Mouse (Mus musculus) gastrocnemius, postnatal 36 days (tissue): ENCODE data around the gene Slc7a6os. TPM values are rescaled to one million over a fixed set of nuclear protein-coding genes. Genes with fewer than 3 reads are reported as not detected.
A peak's percentile ranks its signal among the peaks of the same experiment; 100 is the strongest.

Source experiments
- DNase-seq, 2 experiments: peaks; one replicate each; pipeline ENCODE4 v3.0.0; 2022
- intact Hi-C: fragments of 180-260 bp; cut with DNase I; formaldehyde crosslinking; loops from one replicate; pipeline ENCODE4 v1.15.1; 2025
- total RNA-seq, 2 experiments: library from RNA; stranded (reverse); gene quantifications; 2 replicates each; pipeline ENCODE4 v1.2.3; 2021

Slc7a6os gene
- total RNA-seq, 2 experiments from 2014 or later = 7.2 to 8.1 TPM

- peak; percentile 48 to 53 for DNase-seq
- intact Hi-C loops = no loop called here
Measured at GRCm38 (mm10) chr8:106185628-106186270, 25.0 kb downstream of the Slc7a6os start.

GRCm38 (mm10) chr8:106178428-106178827 lies 32.3 kb downstream of the Slc7a6os start:
- DNase-seq = no peak
- intact Hi-C loops = no loop called here

- intact Hi-C loops = no loop called here
- DNase-seq = no peak
Measured at GRCm38 (mm10) chr8:106177594-106177993, 33.1 kb downstream of the Slc7a6os start.

GRCm38 (mm10) chr8:106176891-106177290 lies 33.8 kb downstream of the Slc7a6os start:
- DNase-seq = no peak
- intact Hi-C loops = no loop called here

- DNase-seq = no peak
- intact Hi-C loops = no loop called here
Measured at GRCm38 (mm10) chr8:106173566-106173965, 37.2 kb downstream of the Slc7a6os start.

GRCm38 (mm10) chr8:106169934-106170480 lies 40.7 kb downstream of the Slc7a6os start:
- intact Hi-C loops = loop anchor here (5.0 kb wide), 1 partner anchor 32 kb away; no protein-coding TSS in a partner anchor
- no peak for DNase-seq

GRCm38 (mm10) chr8:106169017-106169933 lies 41.5 kb downstream of the Slc7a6os start:
- intact Hi-C loops = loop anchor here (5.0 kb wide), 1 partner anchor 33 kb away; no protein-coding TSS in a partner anchor
- DNase-seq = peak in 1 of 2 experiments; percentile 23

GRCm38 (mm10) chr8:106168356-106169016 lies 42.2 kb downstream of the Slc7a6os start, which contains the start of gene Slc7a6:
Gene Slc7a6 (plus strand): TSS chr8:106168857.
- DNase-seq = peak; percentile 72 to 80
- intact Hi-C loops = loop anchor here (5.0 kb wide), 1 partner anchor 34 kb away; no protein-coding TSS in a partner anchor

GRCm38 (mm10) chr8:106165460-106165859 lies 45.3 kb downstream of the Slc7a6os start:
- intact Hi-C loops = loop anchor here (5.0 kb wide), 1 partner anchor 37 kb away; no protein-coding TSS in a partner anchor
- peak; percentile 53 to 62 for DNase-seq

GRCm38 (mm10) chr8:106163251-106163650 lies 47.5 kb downstream of the Slc7a6os start:
- intact Hi-C loops = no loop called here
- DNase-seq = no peak

- no peak for DNase-seq
- intact Hi-C loops = no loop called here
Measured at GRCm38 (mm10) chr8:106159876-106160275, 50.9 kb downstream of the Slc7a6os start.

GRCm38 (mm10) chr8:106158381-106158780 lies 52.4 kb downstream of the Slc7a6os start:
- DNase-seq = no peak
- intact Hi-C loops = no loop called here

- DNase-seq = no peak
- intact Hi-C loops = no loop called here
Measured at GRCm38 (mm10) chr8:106157419-106157818, 53.3 kb downstream of the Slc7a6os start.

- no peak for DNase-seq
- intact Hi-C loops = no loop called here
Measured at GRCm38 (mm10) chr8:106152876-106153275, 57.9 kb downstream of the Slc7a6os start.

- intact Hi-C loops = no loop called here
- no peak for DNase-seq
Measured at GRCm38 (mm10) chr8:106151041-106151440, 59.7 kb downstream of the Slc7a6os start.

Other genes starting within 250 kb of the Slc7a6os start
- gene Slc12a4, start 244.8 kb downstream of the Slc7a6os start, total RNA-seq = 10 to 100 TPM; 11.2 to 17.7 TPM
- not detected for gene Dpep3, start 231.5 kb downstream of the Slc7a6os start, total RNA-seq
- gene Dus2, start 219.6 kb downstream of the Slc7a6os start, total RNA-seq = 1 to 10 TPM; 9.7 to 10.0 TPM
- gene Dpep2nb, start 205.0 kb downstream of the Slc7a6os start, total RNA-seq = not detected
- gene Ddx28, start 199.1 kb downstream of the Slc7a6os start, total RNA-seq = 1 to 10 TPM; 8.2 to 9.6 TPM
- 10 to 100 TPM; 19.5 to 22.8 TPM for gene Nfatc3, start 152.1 kb downstream of the Slc7a6os start, total RNA-seq
- under 1 TPM in 1 of 2 experiments, not detected in 1; 0.26 TPM for gene Esrp2, start 74.0 kb downstream of the Slc7a6os start, total RNA-seq
- gene Pla2g15, start 60.5 kb downstream of the Slc7a6os start, total RNA-seq = 1 to 10 TPM; 2.8 to 3.0 TPM
- 10 to 100 TPM in 1 of 2 experiments, 1 to 10 TPM in 1; 5.9 to 10.1 TPM for gene Slc7a6, start 42.1 kb downstream of the Slc7a6os start, total RNA-seq
- gene Prmt7, start within 50 bp of the Slc7a6os start, total RNA-seq = 10 to 100 TPM; 25.4 to 25.5 TPM
- under 1 TPM; 0.44 to 0.74 TPM for gene Smpd3, start 127.1 kb upstream of the Slc7a6os start, total RNA-seq
- 1 to 10 TPM in 1 of 2 experiments, under 1 TPM in 1; 0.91 to 1.6 TPM for gene Zfp90, start 204.4 kb upstream of the Slc7a6os start, total RNA-seq